Mouse (Mus musculus) ovary, postnatal 10 days (tissue): ENCODE measurements around the gene Dyx1c1.

Experiments used
- DNase-seq: peaks from one replicate; pipeline ENCODE4 v3.0.0; 2022; ENCODE audit warnings: low spot score

Gene Dyx1c1

DNA sequence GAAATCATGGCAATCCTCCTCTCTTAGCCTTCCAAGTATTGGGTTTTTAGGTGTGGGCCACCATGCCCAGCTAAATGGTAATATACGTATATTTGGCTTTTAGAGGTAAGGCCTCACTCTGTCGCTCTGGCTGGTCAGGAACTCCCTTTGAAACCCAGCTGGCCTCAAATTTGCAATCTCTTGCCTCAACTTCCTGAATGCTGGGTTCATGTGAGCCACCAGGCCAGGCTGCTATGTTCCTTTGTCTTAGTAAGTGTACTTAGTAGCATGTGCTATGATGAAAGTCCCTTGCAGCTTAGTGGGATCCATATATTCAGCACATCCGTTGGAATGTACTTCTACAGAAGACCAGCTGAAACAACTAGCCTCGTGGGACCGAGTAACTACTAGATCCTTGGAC, 16.1 kb downstream of the Dyx1c1 start:
- DNase-seq: no peak

DNA sequence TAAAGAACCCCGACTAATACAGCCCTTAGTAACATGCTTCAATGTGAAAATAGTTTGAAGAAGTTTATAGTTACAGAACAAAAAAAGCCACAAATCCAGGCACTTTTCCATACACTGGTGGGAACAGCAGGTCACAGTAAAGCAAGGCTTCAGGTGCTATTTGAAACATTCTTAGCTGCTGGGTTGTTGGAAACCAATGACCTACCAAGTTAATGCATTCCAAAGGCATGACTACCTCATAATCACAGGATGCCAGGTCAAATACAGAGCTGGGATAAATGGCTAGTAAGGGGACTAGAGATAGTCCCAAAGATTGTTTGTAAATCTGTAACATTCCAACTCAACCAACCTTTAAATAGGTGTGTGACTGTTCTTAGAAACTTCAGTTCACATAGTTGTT, 16.7 kb downstream of the Dyx1c1 start:
- DNase-seq: no peak

DNA sequence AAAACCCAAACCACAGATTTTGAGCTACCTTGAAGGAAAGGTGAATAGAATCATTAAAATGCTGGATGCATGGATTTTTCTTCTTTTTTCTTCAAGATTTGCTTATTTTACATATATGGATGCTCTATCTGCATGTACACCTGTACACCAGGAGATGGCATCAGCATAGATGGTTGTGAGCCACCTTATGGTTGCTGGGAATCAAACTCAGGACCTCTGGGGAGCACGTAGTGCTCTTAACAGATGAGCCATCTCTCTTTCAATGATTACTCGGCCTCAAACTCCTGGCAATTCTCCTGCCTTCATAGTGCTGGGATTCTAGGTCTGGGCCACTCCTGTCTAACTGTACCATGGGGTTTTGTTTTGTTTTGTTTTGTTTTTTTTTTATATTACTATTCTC, 24.5 kb downstream of the Dyx1c1 start:
- DNase-seq: no peak

DNA sequence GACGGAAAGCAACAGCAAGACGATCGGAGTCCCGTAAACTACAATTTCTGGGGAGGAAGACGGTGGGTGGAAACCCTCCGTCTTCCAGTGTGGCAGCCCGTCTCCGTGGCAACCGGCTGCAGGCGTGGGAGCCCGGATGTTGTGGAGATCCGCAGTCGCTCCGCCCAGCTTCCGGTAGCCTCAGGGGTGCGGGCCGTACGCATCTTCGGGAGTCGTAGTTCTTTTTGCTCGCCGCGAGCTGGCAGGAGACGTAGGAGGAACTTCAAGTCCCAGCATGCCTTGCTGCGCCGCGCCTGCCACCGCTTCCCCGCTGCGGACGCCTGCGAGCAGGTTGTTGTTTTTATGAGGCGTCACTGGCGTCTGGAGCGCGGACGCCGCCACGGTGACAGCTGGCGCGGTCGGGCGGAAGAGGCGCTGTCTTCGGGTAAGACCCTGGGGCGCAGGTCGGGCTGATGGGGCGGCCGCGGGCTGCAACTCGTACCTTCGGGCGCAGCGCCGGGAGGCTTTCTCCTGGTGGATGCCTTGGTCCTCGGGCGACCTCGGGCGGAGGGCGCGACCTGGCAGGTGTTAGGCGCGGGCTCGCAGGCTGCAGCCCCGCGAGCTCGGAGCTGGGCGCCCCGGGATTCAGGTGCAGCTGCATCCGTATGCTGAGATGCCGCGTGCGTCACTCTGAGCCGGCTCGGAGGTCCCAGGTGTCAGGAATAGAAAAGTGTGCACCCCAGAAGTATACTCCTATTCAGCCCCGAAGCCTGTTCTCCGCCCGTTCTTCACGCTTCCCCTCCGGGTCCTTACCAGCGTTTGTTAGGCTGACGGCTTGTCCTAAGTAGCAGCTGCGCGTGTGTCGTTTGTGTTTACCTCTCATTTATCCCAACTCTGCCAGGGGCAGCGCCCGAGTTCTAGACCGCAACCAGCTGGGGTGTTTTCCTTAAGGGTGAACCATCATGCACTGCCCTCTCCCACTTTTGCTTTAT, 26.9 kb downstream of the Dyx1c1 start, which contains the start of the genes Ccpg1os and Ccpg1:
TSS of gene Ccpg1os (minus strand) at position 133 of the 971 bp plus-strand sequence.
TSS of gene Ccpg1 (plus strand) at position 180 of the 971 bp plus-strand sequence.
- DNase-seq: peak; percentile 67

DNA sequence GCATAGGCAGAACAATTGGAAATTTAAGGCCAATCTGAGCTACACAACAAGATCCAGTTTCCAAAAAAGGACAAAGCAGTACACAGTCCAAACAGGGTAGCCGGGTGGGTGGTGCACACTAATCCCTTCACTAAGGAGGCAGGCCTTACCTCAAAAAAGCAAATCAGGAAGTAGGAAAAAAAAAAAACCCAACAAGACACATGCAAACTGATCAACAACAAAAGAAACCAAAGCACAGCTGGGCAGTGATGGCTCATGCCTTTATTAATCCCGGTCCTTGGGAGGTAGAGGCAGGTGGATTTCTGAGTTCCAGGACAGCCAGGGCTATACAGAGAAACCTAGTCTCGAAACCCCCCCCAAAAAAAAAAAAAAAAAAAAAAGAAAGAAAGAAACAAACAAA, 29.1 kb downstream of the Dyx1c1 start:
- DNase-seq: no peak

DNA sequence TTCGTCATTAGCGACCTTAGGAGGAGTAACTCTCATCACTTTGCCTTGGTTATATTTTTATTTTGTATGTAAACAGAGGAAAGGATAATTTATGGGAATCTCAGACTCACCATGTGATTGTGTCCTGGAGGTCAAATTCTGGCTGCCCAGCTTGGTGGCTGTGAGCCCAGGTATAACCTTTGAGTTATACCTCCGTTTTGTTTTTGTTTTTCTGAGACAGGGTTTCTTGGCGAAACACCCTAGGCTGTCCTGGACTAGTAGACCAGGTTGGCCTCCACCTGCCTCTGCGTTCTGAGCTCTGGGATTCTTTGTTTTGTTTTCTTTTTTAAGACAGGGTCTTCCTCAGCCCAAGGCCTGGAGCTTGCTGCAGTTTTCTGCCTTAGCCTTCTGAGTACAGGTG, 30.1 kb downstream of the Dyx1c1 start:
- DNase-seq: no peak

DNA sequence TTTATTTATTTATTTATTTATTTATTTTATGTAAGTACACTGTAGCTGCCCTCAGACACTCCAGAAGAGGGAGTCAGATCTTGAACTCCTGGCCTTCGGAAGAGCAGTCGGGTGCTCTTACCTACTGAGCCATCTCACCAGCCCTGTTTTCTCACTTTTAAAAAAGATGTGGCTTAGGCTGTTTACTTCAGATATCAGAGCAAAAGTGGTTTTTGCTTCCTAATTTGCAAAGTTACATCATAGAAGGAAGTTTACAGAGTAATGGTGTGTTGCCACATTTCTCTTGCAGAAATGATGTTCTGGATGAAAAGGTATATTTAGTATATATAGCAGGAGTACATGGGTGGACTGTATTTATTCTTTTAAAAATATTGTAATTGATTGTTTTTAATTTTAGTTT, 32.8 kb downstream of the Dyx1c1 start:
- DNase-seq: no peak

DNA sequence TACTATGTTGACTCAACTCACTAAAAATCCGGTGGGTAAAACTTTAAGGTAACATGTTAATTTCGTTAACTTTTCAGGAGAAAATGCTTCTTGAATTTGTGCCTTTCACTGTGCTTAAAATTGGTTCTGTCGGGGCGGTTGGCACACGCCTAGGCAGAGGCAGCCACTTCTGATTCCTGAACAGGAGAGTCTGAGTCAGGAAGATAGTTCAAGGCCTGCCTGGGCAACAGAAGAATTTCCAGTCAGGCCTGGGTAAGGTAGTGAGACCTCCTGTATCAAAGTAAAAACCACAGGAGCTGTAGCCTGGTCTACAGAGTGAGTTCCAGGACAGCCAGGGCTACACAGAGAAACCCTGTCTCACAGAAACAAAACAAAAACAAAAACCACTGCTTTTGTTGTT, 34.0 kb downstream of the Dyx1c1 start:
- no peak for DNase-seq

DNA sequence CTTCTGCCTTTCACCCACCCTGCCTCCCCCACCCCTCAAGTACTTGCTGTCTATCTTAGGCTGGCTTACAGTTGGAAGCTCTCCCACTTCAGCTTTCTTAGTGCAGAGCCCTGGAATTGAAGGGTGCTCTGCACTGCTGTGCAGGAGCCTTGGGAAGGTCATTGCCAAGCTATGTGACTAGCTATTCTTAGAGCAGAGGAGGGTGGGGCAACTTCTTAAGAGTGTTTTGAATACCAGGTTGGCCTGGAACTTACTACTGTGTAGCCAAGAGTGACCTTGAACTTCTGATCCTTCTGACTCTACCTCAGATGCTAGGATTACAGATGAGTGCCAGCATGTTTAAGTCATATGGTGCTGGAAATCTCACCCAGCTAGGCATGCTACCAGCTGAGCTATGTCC, 37.6 kb downstream of the Dyx1c1 start:
- DNase-seq: no peak

DNA sequence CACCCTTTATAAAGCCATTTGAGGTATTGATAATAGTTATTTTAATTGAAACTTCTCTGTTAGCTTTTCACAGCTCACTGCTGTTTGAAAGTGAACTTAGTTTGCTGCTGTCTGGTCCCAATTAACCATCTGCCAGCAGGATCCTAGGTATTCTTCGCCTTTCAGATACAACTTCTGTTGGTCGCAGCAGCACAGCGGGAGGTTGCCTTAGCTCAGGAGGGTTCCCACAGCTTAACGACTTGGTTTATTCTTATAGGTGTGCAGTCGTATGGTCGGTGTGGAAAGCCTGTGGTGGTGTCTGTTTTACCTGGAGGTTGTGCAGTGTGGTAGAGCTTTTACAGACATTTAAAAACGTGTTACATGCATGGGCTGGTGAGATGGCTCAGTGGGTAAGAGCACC, 38.2 kb downstream of the Dyx1c1 start:
- DNase-seq: no peak

DNA sequence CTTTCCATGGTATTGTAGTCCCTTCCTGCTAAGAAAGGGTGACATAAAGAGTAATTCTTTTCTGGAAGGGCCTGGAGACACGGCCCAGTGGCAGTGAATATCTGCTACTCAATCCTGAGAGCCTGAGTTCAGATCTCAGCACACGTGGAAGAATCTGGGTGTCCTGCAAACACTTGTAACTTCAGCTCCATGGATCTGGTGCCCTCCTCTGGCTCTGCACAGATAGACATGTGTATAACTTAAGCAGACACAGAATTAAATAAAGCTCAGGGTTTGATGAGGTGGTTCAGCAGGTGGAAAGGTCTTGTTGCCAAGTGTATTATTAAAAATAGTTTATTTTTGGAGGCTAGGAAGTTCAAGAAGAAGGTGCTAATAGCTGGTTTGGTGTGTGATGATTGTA, 41.9 kb downstream of the Dyx1c1 start:
- DNase-seq: no peak

DNA sequence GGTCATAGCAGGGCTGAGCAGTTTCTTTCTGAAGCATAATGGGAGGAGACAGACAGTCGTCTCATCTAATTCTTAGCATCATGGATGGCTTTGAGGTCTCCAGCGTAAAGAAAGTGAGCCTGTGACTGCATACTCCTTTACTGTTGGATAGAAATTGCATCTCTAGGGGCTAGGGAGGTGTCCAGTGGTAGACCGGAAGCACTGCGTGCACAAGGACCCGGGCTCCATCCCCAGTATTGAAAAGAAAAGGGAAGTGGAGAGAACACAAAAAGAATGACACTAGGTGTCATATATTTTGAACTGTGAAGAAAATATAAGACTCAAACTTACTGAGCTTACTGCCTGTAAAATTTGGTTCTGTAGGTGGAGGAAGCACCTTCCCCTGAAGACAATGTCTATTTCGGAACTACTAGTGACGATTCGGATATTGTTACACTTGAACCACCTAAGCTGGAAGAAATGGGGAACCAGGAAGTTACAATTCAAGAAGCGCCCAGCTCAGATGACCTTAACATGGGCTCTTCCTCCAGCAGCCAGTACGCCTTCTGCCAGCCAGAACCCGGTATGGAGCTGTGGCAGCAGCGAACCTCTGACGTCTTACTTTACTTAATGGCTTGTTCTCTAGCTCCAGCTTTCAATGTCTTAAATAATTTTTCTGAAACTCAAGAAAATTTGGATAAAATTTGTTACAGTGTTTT, 42.9 kb downstream of the Dyx1c1 start:
- DNase-seq: no peak

DNA sequence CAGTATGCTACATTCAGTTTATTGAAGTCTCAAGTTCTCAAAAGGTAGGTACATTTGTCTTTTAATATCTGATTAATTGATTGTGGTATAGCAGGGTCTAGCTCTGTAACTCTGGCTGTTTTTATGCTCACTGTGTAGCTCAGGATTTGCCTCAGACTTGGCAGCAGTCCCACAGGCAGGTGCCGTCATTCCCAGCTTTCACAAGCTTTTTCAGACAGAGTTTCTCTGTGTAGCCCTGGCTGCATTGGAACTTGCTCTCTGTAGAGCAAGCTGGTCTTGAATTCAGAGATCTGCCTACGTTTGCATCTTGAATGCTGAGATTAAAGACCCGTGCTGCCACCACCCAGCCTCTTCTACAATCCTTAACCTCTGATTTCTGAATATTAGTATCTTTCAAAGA, 43.6 kb downstream of the Dyx1c1 start:
- DNase-seq: no peak

DNA sequence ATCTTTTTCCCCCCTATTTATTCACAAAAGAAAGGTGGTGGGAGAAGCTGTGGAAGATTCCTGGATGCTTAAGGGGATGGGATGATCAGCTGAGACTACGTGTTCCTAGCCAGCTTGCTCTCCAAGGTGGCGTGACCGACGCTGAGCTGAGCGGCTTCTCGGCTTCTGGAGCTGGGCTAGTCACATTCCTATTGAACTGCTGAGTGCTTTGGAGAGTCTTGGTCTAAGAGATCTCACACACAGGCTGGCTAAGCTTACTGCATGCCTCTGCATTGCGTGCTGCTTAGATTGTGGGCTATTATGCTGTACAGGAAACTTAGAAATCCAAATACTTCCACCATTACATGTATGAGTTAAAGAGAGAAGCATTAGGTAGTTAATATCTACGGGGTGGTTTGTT, 45.5 kb downstream of the Dyx1c1 start:
- DNase-seq: no peak

DNA sequence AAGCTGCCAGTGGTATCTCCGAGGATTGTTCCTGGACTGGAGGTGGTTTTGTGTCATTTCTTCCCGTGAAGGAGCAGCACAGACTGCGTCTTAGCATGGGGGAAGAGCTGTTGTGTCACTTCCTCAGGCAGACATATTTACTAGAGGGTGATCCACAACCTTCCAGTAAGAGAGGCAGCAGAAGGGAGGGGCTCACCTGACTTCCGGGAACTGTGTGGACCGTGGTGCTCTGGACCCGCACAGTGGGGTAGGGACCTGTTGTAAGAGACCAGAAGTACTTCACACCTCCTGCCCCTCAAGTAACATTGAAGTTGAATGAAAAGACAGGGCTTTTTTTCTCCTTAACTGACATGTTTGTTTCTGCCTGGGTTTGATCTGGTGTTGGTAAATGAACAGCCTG, 46.5 kb downstream of the Dyx1c1 start:
- DNase-seq: no peak

DNA sequence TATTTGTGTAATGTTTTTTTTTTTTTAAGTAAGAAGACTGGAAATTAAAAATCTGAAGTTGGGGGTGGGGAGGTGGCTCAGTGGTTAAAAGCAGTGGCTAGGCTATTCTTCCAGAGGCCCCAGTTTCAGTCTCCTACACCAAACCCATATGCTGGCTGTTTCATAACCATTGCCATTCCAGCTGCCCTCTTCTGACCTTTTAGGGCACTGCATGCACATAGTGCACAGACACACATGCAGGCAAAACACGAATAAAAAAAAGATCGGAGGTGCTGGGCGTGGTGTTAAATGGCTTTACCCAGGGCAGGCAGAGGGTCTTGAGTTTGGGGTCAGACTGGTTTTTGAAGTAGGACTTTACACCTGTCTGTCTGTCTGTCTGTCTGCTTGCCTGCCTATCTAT, 47.6 kb downstream of the Dyx1c1 start:
- no peak for DNase-seq

DNA sequence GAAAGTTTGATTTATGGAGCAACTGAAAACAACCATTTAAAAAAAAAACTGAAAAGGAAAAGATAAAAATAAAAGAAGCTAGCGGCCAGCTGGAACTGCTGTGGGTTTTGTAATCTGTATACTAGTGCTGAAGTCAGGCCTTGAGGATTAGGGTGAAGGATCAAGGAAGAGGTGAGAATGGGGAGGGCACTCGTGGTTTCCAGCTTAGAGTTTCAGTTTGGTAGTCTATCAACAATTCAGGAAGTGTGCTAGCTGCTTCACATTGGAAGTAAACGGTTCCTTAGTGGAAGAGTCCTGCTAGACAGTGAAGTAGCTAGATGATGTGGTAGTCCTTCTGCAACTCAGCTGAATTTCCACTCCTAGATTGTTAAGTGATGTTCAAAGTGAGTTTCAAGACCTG, 49.8 kb downstream of the Dyx1c1 start:
- DNase-seq: no peak

DNA sequence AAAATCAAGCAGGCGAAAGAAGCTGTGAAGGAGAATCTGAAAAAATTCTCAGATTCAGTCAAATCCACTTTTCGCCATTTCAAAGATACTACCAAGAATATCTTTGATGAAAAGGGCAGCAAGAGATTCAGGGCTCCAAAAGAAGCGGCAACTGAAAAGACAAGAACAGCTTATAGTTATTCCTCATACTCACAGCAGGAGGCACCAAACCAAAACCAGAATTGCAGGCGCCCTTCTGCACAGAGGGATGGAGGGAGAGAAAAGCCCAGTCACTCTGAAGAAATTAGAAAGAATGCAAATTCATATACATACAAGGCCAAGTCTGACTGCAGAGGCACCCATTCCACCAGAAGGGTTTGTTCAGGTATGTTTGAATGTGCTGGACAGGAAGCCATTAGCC, 54.0 kb downstream of the Dyx1c1 start:
- DNase-seq: no peak

DNA sequence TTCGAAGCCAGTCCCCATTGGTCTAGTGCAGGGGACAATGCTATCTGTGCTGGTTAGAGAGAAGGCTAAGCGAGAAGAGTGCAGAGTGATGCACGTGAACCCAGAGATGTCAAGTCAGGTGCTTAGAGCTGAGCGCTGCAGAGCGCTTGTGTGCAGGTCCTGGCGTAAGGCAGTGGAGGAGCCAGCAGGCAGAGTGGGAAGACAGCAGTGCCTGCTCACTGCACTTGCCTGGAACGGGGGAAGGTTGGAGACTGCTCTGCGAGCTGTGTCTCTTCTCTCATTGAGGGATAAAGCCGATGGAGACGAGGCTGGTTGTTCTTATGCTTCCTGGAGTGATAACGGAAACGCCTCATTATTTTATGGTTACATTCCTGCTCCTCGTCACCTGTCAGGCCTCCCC, 56.1 kb downstream of the Dyx1c1 start:
- DNase-seq: no peak

DNA sequence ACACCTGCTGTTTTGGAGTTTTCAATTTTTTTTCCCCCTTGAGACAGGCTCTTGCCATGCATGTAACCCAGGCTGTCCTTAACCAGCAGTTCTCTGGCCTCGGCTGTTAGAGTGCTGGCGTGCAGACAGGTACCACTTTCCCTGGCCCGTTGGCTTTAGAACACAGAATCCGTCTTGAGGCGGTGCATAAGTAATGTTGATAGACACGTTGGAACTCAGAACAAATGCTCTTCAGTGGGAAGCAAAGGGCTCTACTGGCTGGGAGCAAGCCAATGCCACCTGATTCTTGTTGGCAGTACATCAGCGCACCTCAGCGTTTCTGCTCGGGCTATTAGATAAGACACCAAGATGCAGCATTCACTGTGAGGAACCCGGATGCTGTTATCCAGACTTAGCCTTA, 61.3 kb downstream of the Dyx1c1 start:
- DNase-seq: no peak

DNA sequence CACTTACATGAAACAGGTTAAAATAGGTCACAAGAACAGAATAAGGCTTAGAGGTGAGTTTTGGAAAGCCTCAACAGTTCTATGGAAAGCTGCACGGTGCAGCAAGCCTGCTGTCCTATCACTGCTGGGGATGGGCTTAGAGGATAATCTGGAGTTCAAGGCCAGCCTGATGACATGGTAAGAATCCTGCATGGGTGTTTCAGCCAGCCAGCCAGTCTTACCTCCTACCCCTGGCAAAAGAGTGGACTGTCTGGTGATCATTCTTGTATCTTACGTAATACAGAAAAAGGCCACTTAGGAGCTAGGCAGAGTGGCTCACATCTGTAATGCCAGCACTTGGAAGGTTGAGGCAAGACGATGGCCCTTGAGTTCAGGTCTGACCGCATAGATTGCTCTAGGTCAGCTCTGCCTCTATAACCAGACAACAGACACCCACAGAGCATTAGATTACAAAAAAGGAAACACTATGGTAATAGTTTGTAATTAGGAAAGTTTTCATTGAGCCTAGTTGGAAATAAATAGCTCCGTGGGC, 62.0 kb downstream of the Dyx1c1 start:
- no peak for DNase-seq
